Mouse (Mus musculus) neural tube, embryonic 14.5 days (tissue): ENCODE measurements around the gene Nos3. TPM values are rescaled to one million over a fixed set of nuclear protein-coding genes. Genes with fewer than 3 reads are reported as not detected.

Experiments
- ATAC-seq: fragments of 200-750 bp; cut with Nextera tagmentation; 2 replicates; pipeline ENCODE4 v1.8.0; 2017; ENCODE audit warnings: low read depth, mild to moderate bottlenecking, moderate TSS enrichment, moderate library complexity
- H3K27ac ChIP-seq: fragments of 300-500 bp; sonication (generic); 2 replicates; pipeline ENCODE4 v1.5.1; 2014; ENCODE audit warnings: low read depth, mild to moderate bottlenecking, control low read depth, low read length, moderate library complexity, mixed read lengths
- H3K27me3 ChIP-seq: fragments of 300-500 bp; sonication (generic); 2 replicates; pipeline ENCODE4 v1.6.1; 2014; ENCODE audit warnings: low read length; ENCODE audit not compliant: control insufficient read depth, insufficient read depth
- H3K36me3 ChIP-seq: fragments of 300-500 bp; sonication (generic); 2 replicates; pipeline ENCODE4 v1.6.1; 2014; ENCODE audit warnings: low read length, mixed read lengths; ENCODE audit not compliant: control insufficient read depth, insufficient read depth
- H3K4me1 ChIP-seq: fragments of 300-500 bp; sonication (generic); 2 replicates; pipeline ENCODE4 v1.6.1; 2014; ENCODE audit warnings: low read length; ENCODE audit not compliant: control insufficient read depth, insufficient read depth
- H3K4me2 ChIP-seq: fragments of 300-500 bp; sonication (generic); 2 replicates; pipeline ENCODE4 v1.6.1; 2014; ENCODE audit warnings: mild to moderate bottlenecking, low read depth, low read length, control low read depth
- H3K4me3 ChIP-seq: fragments of 300-500 bp; sonication (generic); 2 replicates; pipeline ENCODE4 v1.5.1; 2014; ENCODE audit warnings: low read depth, low read length, control low read depth, mixed read lengths
- H3K9ac ChIP-seq: fragments of 300-500 bp; sonication (generic); replicated peaks from 2 replicates; pipeline ENCODE4 v1.6.1; 2014; ENCODE audit warnings: low read depth, mild to moderate bottlenecking, control low read depth, low read length, mixed read lengths
- H3K9me3 ChIP-seq: fragments of 300-500 bp; sonication (generic); 2 replicates; pipeline ENCODE4 v1.6.1; 2016; ENCODE audit warnings: low read length; ENCODE audit not compliant: control insufficient read depth
- WGBS: fragments of 180-500 bp; shearing (Covaris S2); extraction: QIAGEN DNeasy Blood & Tissue Kit; methylation state at CpG from one replicate; pipeline ENCODE4 v1.1.7; 2014; 5-methylcytosine and 5-hydroxymethylcytosine counted together
- polyA plus RNA-seq: library from polyadenylated mRNA; unstranded; fragments of >200 nt; fragmentation: Nextera tagmentation; extraction: Ambion mirVana; gene quantifications from 2 replicates; pipeline ENCODE4 v1.2.1, GENCODE M21; 2014

The Nos3 gene
- polyA plus RNA-seq, 1 experiment from 2014 or later, result 4.2 TPM

DNA sequence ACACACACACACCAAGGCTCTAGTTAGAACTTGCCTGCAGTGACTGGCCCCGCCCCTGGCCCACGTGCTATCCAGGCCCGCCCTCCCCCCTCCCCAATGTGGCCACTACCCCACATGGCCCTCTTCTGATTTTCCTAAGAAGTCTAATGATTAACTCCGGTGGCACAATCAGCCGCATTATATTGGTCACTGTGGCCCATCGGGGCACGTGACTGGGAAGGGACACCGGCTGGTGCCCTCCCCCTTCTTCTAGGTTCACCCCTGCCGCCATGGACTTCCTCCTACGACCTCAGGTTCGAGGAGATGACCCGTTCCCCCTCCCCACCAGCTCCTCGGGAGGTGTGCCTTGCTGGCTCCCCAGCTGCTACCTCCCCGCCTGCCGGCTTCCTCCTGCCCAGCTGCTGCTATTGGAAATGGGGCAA, 63.4 kb downstream of the Nos3 start:
- no peak overlapping the region for H3K27ac ChIP-seq
- H3K9me3 ChIP-seq, result no peaks in the 10 kb centered on the region
- H3K9ac ChIP-seq, result no peak overlapping the region
- no peak overlapping the region for H3K4me2 ChIP-seq
- H3K4me3 ChIP-seq, result no peak overlapping the region
- peaks cover 20% of the 10 kb centered on the region; the same call in 1 of the 2 replicates for H3K4me1 ChIP-seq
- WGBS, result 8% methylated on average over 15 of the region's 15 CpGs
- no peaks in the 10 kb centered on the region for H3K27me3 ChIP-seq
- peaks cover 18% of the 10 kb centered on the region; the same call in 1 of the 2 replicates for H3K36me3 ChIP-seq
- no peak for ATAC-seq

DNA sequence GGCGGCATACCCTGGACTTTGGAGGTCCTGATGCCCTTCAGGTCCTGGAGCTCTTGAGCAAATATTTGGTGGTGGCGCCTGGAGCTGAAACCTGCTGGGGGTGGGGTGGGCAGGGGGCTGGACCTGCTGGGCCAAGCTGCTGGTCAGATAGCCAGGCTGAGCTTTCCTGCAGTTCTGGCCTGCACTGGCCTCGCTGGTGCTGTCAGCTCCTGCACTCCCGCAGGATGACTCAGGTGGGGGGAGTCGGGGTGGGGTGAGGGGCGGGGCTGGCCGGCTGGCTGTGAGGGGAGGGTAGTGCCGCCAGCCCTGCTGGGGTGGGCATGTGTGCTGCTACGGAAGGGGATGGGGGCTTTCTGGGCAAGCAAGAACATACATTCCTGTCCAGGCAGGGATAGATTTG, 64.0 kb downstream of the Nos3 start:
- H3K9ac ChIP-seq, result no peak overlapping the region
- 19% methylated on average over 9 of the region's 9 CpGs for WGBS
- no peak overlapping the region for H3K4me2 ChIP-seq
- no peaks in the 10 kb centered on the region for H3K9me3 ChIP-seq
- no peaks in the 10 kb centered on the region for H3K27me3 ChIP-seq
- no peak overlapping the region for H3K4me3 ChIP-seq
- H3K27ac ChIP-seq, result no peak overlapping the region
- peaks cover 19% of the 10 kb centered on the region; the same call in 1 of the 2 replicates for H3K4me1 ChIP-seq
- peaks cover 18% of the 10 kb centered on the region; the same call in 1 of the 2 replicates for H3K36me3 ChIP-seq
- no peak for ATAC-seq

DNA sequence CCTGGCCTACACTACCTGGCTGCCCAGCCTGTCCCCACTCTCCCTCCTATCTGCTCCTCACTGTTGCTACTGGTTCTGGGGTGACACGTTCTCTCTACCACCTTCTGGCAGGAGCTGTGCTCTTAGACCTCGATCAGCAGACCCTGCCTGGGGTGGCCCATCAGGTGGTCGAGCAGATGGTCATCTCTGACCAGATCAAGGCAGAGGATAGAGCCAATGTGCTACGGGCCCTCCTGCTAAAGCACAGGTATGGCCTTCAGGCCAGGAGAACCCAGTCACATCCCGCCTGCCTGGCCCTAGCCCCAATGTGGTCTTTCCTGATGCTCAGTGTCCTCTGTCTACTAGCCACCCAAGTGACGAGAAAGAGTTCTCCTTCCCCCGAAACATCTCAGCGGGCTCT, 69.4 kb downstream of the Nos3 start:
- H3K27ac ChIP-seq, result no peak overlapping the region
- no peaks in the 10 kb centered on the region for H3K4me1 ChIP-seq
- no peak for ATAC-seq
- no peaks in the 10 kb centered on the region for H3K9me3 ChIP-seq
- no peaks in the 10 kb centered on the region for H3K27me3 ChIP-seq
- H3K4me3 ChIP-seq, result no peak overlapping the region
- WGBS, result 91% methylated on average over 8 of the region's 8 CpGs
- no peak overlapping the region for H3K4me2 ChIP-seq
- H3K36me3 ChIP-seq, result peaks cover 22% of the 10 kb centered on the region
- H3K9ac ChIP-seq, result no peak overlapping the region

Other genes starting within 250 kb of the Nos3 start
- 16.7 and 17.1 TPM in 2 replicates for gene Nupl2, start 199.8 kb upstream of the Nos3 start, polyA plus RNA-seq
- gene Kcnh2, start 13.2 kb upstream of the Nos3 start, polyA plus RNA-seq, result 13.6 and 17.0 TPM in 2 replicates
- gene Atg9b, start 27.3 kb downstream of the Nos3 start, polyA plus RNA-seq, result 2.0 and 2.2 TPM in 2 replicates
- 47.2 and 47.7 TPM in 2 replicates for gene Abcb8, start 28.9 kb downstream of the Nos3 start, polyA plus RNA-seq
- 0.58 and 3.0 TPM in 2 replicates for gene Asic3, start 48.6 kb downstream of the Nos3 start, polyA plus RNA-seq
- gene Cdk5, start 58.7 kb downstream of the Nos3 start, polyA plus RNA-seq, result 119 and 126 TPM in 2 replicates
- gene Slc4a2, start 59.0 kb downstream of the Nos3 start, polyA plus RNA-seq, result 11.2 and 13.8 TPM in 2 replicates
- gene Fastk, start 80.5 kb downstream of the Nos3 start, polyA plus RNA-seq, result 93.2 and 97.7 TPM in 2 replicates
- gene Tmub1, start 83.0 kb downstream of the Nos3 start, polyA plus RNA-seq, result 63.9 and 68.0 TPM in 2 replicates
- 59.3 and 63.6 TPM in 2 replicates for gene Agap3, start 87.4 kb downstream of the Nos3 start, polyA plus RNA-seq
- gene Gbx1, start 162.4 kb downstream of the Nos3 start, polyA plus RNA-seq, result 3.5 and 5.8 TPM in 2 replicates
- gene Asb10, start 176.2 kb downstream of the Nos3 start, polyA plus RNA-seq, result 0.17 and 0.45 TPM in 2 replicates
- gene 4931409K22Rik, start 192.0 kb downstream of the Nos3 start, polyA plus RNA-seq, result 0.14 and 0.16 TPM in 2 replicates
- 80.3 and 89.8 TPM in 2 replicates for gene Abcf2, start 212.7 kb downstream of the Nos3 start, polyA plus RNA-seq
- 13.3 and 13.6 TPM in 2 replicates for gene Chpf2, start 221.9 kb downstream of the Nos3 start, polyA plus RNA-seq